Mouse (Mus musculus) midbrain, embryonic 13.5 days (tissue): ENCODE results near the gene Fastkd1. TPM values are rescaled to one million over a fixed set of nuclear protein-coding genes. Genes with fewer than 3 reads are reported as not detected.
"Not testable (repeated sequence)": the region's sequence is repeated elsewhere in the genome, so short reads cannot be mapped to it uniquely, and the experiment has no call there.

Experiments used
- ATAC-seq: fragments of 200-750 bp; cut with Nextera tagmentation; 2 replicates; pipeline ENCODE4 v1.8.0; 2017; ENCODE audit warnings: mild to moderate bottlenecking, moderate TSS enrichment, moderate library complexity
- H3K27ac ChIP-seq: fragments of 300-500 bp; sonication (generic); 2 replicates; pipeline ENCODE4 v1.5.1; 2015; ENCODE audit warnings: inconsistent platforms, mild to moderate bottlenecking, moderate library complexity
- H3K27me3 ChIP-seq: fragments of 300-500 bp; sonication (generic); 2 replicates; pipeline ENCODE4 v1.6.1; 2015; ENCODE audit warnings: mild to moderate bottlenecking, inconsistent platforms
- H3K36me3 ChIP-seq: fragments of 300-500 bp; sonication (generic); 2 replicates; pipeline ENCODE4 v1.6.1; 2015; ENCODE audit warnings: mild to moderate bottlenecking, inconsistent platforms
- H3K4me1 ChIP-seq: fragments of 300-500 bp; sonication (generic); replicated peaks from 2 replicates; pipeline ENCODE4 v1.6.1; 2015; ENCODE audit warnings: inconsistent platforms
- H3K4me2 ChIP-seq: fragments of 300-500 bp; sonication (generic); replicated peaks from 2 replicates; pipeline ENCODE4 v1.6.1; 2015; ENCODE audit warnings: moderate library complexity, mild to moderate bottlenecking, inconsistent platforms
- H3K4me3 ChIP-seq: fragments of 300-500 bp; sonication (generic); replicated peaks from 2 replicates; pipeline ENCODE4 v1.5.1; 2015; ENCODE audit warnings: mild to moderate bottlenecking, inconsistent platforms
- H3K9ac ChIP-seq: fragments of 300-500 bp; sonication (generic); replicated peaks from 2 replicates; pipeline ENCODE4 v1.6.1; 2015; ENCODE audit warnings: mild to moderate bottlenecking, inconsistent platforms
- H3K9me3 ChIP-seq: fragments of 300-500 bp; sonication (generic); 2 replicates; pipeline ENCODE4 v1.6.1; 2016; ENCODE audit warnings: mild to moderate bottlenecking, inconsistent platforms
- WGBS: fragments of 180-500 bp; shearing (Covaris S2); methylation state at CpG from one replicate; pipeline ENCODE4 v1.1.7; 2015; 5-methylcytosine and 5-hydroxymethylcytosine counted together
- polyA plus RNA-seq: library from polyadenylated mRNA; unstranded; fragments of >200 nt; fragmentation: Nextera tagmentation; extraction: Ambion mirVana; gene quantifications from 2 replicates; pipeline ENCODE4 v1.2.1, GENCODE M21; 2015

The Fastkd1 gene
- polyA plus RNA-seq, 1 experiment from 2014 or later: 13.2 TPM

GRCm38 (mm10) chr2:69668414-69668813 is 44.9 kb downstream of the Fastkd1 start:
- Histone ChIP-seq H3K9me3 (no peaks in the 10 kb centered on the region), H3K27ac (no peak overlapping the region), H3K27me3 (no peaks in the 10 kb centered on the region), H3K9ac (no peak overlapping the region), H3K4me1 (no peaks in the 10 kb centered on the region), H3K4me2 (no peak overlapping the region), H3K36me3 (peaks cover 35% of the 10 kb centered on the region), H3K4me3 (no peak overlapping the region)
- 58% methylated on average over 6 of the region's 6 CpGs for WGBS
- no peak for ATAC-seq

- no peak for ATAC-seq
Measured at GRCm38 (mm10) chr2:69667656-69668055, 45.7 kb downstream of the Fastkd1 start.

GRCm38 (mm10) chr2:69663827-69664476 is 49.4 kb downstream of the Fastkd1 start:
- Histone ChIP-seq H3K36me3 (peaks cover 53% of the 10 kb centered on the region), H3K27me3 (no peaks in the 10 kb centered on the region), H3K27ac (no peak overlapping the region), H3K9ac (no peak overlapping the region), H3K4me2 (no peak overlapping the region), H3K9me3 (no peaks in the 10 kb centered on the region), H3K4me1 (no peaks in the 10 kb centered on the region), H3K4me3 (no peak overlapping the region)
- 90% methylated on average over 13 of the region's 13 CpGs for WGBS
- no peak for ATAC-seq

More at GRCm38 (mm10) chr2:69667656-69668055, 45.7 kb downstream of the Fastkd1 start:
- Histone ChIP-seq H3K9me3 (no peaks in the 10 kb centered on the region), H3K36me3 (peaks cover 42% of the 10 kb centered on the region), H3K4me1 (no peaks in the 10 kb centered on the region), H3K4me2 (no peak overlapping the region), H3K27ac (no peak overlapping the region), H3K27me3 (no peaks in the 10 kb centered on the region), H3K4me3 (no peak overlapping the region), H3K9ac (no peak overlapping the region)
- 94% methylated on average over 4 of the region's 4 CpGs for WGBS

- no peak for ATAC-seq
- Histone ChIP-seq H3K4me3 (no peak overlapping the region), H3K4me2 (no peak overlapping the region), H3K9me3 (no peaks in the 10 kb centered on the region), H3K27me3 (no peaks in the 10 kb centered on the region), H3K9ac (no peak overlapping the region), H3K36me3 (peaks cover 67% of the 10 kb centered on the region), H3K4me1 (no peaks in the 10 kb centered on the region), H3K27ac (no peak overlapping the region)
- WGBS: 89% methylated on average over 4 of the region's 4 CpGs
Measured at GRCm38 (mm10) chr2:69659326-69659725, 54.0 kb downstream of the Fastkd1 start.

- Histone ChIP-seq H3K4me2 (no peak overlapping the region), H3K27ac (no peak overlapping the region), H3K4me3 (no peak overlapping the region), H3K27me3 (no peaks in the 10 kb centered on the region), H3K9ac (no peak overlapping the region), H3K4me1 (peaks cover 8% of the 10 kb centered on the region), H3K36me3 (peaks cover 16% of the 10 kb centered on the region), H3K9me3 (no peaks in the 10 kb centered on the region)
- ATAC-seq: no peak
- WGBS: 49% methylated on average over 5 of the region's 5 CpGs
Measured at GRCm38 (mm10) chr2:69649716-69650115, 63.6 kb downstream of the Fastkd1 start.

- WGBS: 3% methylated on average over 43 of the region's 43 CpGs
- no peaks in the 10 kb centered on the region for H3K36me3 ChIP-seq
- H3K9me3 ChIP-seq: no peaks in the 10 kb centered on the region
- H3K4me3 ChIP-seq: peak within 1 kb of the TSS; percentile 65
- H3K27ac ChIP-seq: no peak within 1 kb of the TSS
- H3K4me1 ChIP-seq: peaks cover 8% of the 10 kb centered on the region
- H3K4me2 ChIP-seq: peak within 1 kb of the TSS; percentile 70
- peak within 1 kb of the TSS; percentile 77 for H3K9ac ChIP-seq
- H3K27me3 ChIP-seq: peaks cover 3% of the 10 kb centered on the region; the same call in 1 of the 2 replicates
- peak; percentile 97 for ATAC-seq
Measured at GRCm38 (mm10) chr2:69646726-69647490, 66.4 kb downstream of the Fastkd1 start, which contains the start of gene Bbs5. Gene Bbs5 (plus strand): TSS chr2:69647171.

GRCm38 (mm10) chr2:69644968-69645617 is 68.2 kb downstream of the Fastkd1 start:
- Histone ChIP-seq H3K4me3 (no peak overlapping the region), H3K9ac (no peak overlapping the region), H3K9me3 (no peaks in the 10 kb centered on the region), H3K4me1 (peaks cover 8% of the 10 kb centered on the region), H3K36me3 (no peaks in the 10 kb centered on the region), H3K27me3 (peaks cover 3% of the 10 kb centered on the region; the same call in 1 of the 2 replicates), H3K27ac (no peak overlapping the region), H3K4me2 (no peak overlapping the region)
- 96% methylated on average over 11 of the region's 11 CpGs for WGBS
- ATAC-seq: no peak

GRCm38 (mm10) chr2:69640100-69640499 is 73.2 kb downstream of the Fastkd1 start:
- peaks cover 3% of the 10 kb centered on the region; the same call in 1 of the 2 replicates for H3K27me3 ChIP-seq
- 55% methylated on average over 10 of the region's 10 CpGs for WGBS
- H3K4me3 ChIP-seq: no peak overlapping the region
- no peaks in the 10 kb centered on the region for H3K9me3 ChIP-seq
- no peaks in the 10 kb centered on the region for H3K36me3 ChIP-seq
- no peak overlapping the region for H3K4me2 ChIP-seq
- H3K27ac ChIP-seq: no peak overlapping the region
- no peak for ATAC-seq
- H3K9ac ChIP-seq: no peak overlapping the region
- H3K4me1 ChIP-seq: no peaks in the 10 kb centered on the region

- not testable (repeated sequence) for H3K4me1 ChIP-seq, H3K9ac ChIP-seq, H3K4me3 ChIP-seq, H3K27me3 ChIP-seq, ATAC-seq, H3K36me3 ChIP-seq, H3K4me2 ChIP-seq, H3K9me3 ChIP-seq, H3K27ac ChIP-seq
- 75% methylated on average over 7 of the region's 7 CpGs for WGBS
Measured at GRCm38 (mm10) chr2:69637989-69638388, 75.3 kb downstream of the Fastkd1 start.

Other genes starting within 250 kb of the Fastkd1 start
- 2.2 and 3.7 TPM in 2 replicates for gene Lrp2, start 127.5 kb downstream of the Fastkd1 start, polyA plus RNA-seq
- gene Bbs5, start 66.3 kb downstream of the Fastkd1 start, polyA plus RNA-seq: 24.3 and 24.8 TPM in 2 replicates
- gene Klhl41, start 43.4 kb downstream of the Fastkd1 start, polyA plus RNA-seq: 0.13 and 0.18 TPM in 2 replicates
- 137 and 142 TPM in 2 replicates for gene Ppig, start 9.0 kb upstream of the Fastkd1 start, polyA plus RNA-seq
- 4.2 and 4.8 TPM in 2 replicates for gene Ccdc173, start 76.1 kb upstream of the Fastkd1 start, polyA plus RNA-seq
- 40.8 and 43.6 TPM in 2 replicates for gene Phospho2, start 76.1 kb upstream of the Fastkd1 start, polyA plus RNA-seq
- gene Klhl23, start 108.4 kb upstream of the Fastkd1 start, polyA plus RNA-seq: 59.8 and 60.0 TPM in 2 replicates
- gene Ssb, start 148.0 kb upstream of the Fastkd1 start, polyA plus RNA-seq: 370 and 407 TPM in 2 replicates
- gene Mettl5, start 172.1 kb upstream of the Fastkd1 start, polyA plus RNA-seq: 33.2 and 35.1 TPM in 2 replicates
- 20.6 and 21.4 TPM in 2 replicates for gene Ubr3, start 183.7 kb upstream of the Fastkd1 start, polyA plus RNA-seq